Mouse (Mus musculus) G1E-ER4 (cell line): ENCODE results near the gene Vmn1r169. TPM values are rescaled to one million over a fixed set of nuclear protein-coding genes. Genes with fewer than 3 reads are reported as not detected.
"Not testable (repeated sequence)": the region's sequence is repeated elsewhere in the genome, so short reads cannot be mapped to it uniquely, and the experiment has no call there.

Experiments used
- GATA1 ChIP-seq: IDR thresholded peaks from one replicate; pipeline ENCODE4 v1.8.0; 2012; ENCODE audit warnings: low read length, inconsistent platforms
- polyA plus RNA-seq: library from polyadenylated mRNA; stranded (reverse); fragments of >175 nt; gene quantifications from 2 replicates; pipeline ENCODE4 v1.2.3, GENCODE M21; 2012

Gene Vmn1r169
- not detected in 2 replicates for polyA plus RNA-seq

DNA sequence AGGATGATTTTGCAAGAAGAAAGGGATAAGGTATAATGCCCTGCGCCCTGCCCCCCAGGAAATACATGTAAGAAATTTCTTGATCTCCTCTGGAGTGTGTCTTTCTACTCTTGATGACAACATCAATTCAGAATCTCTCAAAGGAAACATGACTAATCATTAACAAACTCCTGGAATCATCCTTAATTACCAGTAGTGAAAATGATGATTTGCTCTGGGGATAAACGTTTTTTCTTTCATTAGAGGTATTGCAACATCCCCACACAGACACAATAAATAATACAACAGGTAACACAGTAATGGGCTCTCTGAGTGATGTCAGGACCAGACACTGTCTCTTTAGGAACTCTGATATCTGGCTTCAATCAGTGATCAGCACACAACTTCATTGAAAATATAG lies at the start of gene Vmn1r169:
Gene Vmn1r169 (plus strand): TSS at position 301 of the 400 bp plus-strand sequence.
- TF ChIP-seq GATA1: not testable (repeated sequence)

DNA sequence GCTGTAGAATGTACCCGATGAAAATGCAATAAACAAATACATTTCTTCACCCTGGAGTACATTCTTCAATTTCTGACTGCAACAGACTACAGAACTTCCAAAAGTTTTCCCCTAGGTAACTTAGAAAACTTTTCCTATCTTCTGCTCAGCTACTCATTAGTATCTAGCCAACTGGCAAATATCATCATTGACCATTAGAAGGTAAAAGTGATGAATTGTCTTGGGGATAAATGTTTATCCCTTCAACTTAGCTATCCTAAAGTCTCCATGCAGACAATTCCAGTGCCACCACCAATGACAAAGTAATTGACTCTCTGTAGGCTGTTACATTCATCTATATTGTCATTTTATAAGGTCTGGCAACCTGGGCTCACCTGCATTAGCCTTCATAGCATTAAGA lies 35.9 kb upstream of the Vmn1r169 start, which contains the start of gene Vmn1r168:
Gene Vmn1r168 (plus strand): TSS at position 301 of the 400 bp plus-strand sequence.
- TF ChIP-seq GATA1: not testable (repeated sequence)

DNA sequence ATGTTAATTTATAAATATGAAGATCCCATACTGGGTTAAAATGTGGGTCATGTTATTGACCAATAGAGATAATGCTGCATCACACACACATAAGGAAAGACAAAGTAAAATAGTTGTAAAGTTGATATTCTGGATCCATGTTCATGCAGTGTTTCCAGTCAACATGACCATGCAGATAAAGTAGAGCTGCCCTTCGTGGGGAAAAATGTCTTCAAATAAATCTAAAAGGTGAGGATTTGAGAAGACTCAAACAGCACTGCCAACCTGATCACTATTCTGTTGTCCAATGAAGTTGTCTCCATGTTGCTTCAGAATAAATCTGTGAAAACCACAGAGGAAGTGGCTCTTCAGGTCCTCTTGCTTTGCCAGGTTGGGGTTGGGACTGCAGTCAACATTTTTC lies 30.5 kb downstream of the Vmn1r169 start, which contains the start of gene Vmn1r170:
Gene Vmn1r170 (plus strand): TSS at position 301 of the 400 bp plus-strand sequence.
- TF ChIP-seq GATA1: not testable (repeated sequence)

Other genes with a start within 250 kb of the Vmn1r169 start
- not detected in 2 replicates for gene Nlrp5, start 189.6 kb upstream of the Vmn1r169 start, polyA plus RNA-seq
- gene Vmn1r167, start 68.3 kb upstream of the Vmn1r169 start, polyA plus RNA-seq: not detected in 2 replicates
- not detected in 2 replicates for gene Vmn1r168, start 35.8 kb upstream of the Vmn1r169 start, polyA plus RNA-seq
- not detected in 2 replicates for gene Vmn1r170, start 30.6 kb downstream of the Vmn1r169 start, polyA plus RNA-seq
- gene Vmn1r171, start 55.2 kb downstream of the Vmn1r169 start, polyA plus RNA-seq: not detected in 2 replicates
- not detected in 2 replicates for gene Vmn1r172, start 82.8 kb downstream of the Vmn1r169 start, polyA plus RNA-seq
- gene Vmn1r173, start 125.2 kb downstream of the Vmn1r169 start, polyA plus RNA-seq: not detected in 2 replicates
- gene Vmn1r174, start 176.7 kb downstream of the Vmn1r169 start, polyA plus RNA-seq: not detected in 2 replicates
- not detected in 2 replicates for gene Vmn1r175, start 235.1 kb downstream of the Vmn1r169 start, polyA plus RNA-seq